Mouse (Mus musculus): Measurements from ENCODE around the gene Dtx4. TPM values are rescaled to one million over a fixed set of nuclear protein-coding genes. Genes with fewer than 3 reads are reported as not detected.
A peak's percentile ranks its signal among the peaks of the same experiment; 100 is the strongest.

Gene Dtx4
- polyA plus RNA-seq, 1 experiment from 2014 or later, result 64.3 TPM

DNA sequence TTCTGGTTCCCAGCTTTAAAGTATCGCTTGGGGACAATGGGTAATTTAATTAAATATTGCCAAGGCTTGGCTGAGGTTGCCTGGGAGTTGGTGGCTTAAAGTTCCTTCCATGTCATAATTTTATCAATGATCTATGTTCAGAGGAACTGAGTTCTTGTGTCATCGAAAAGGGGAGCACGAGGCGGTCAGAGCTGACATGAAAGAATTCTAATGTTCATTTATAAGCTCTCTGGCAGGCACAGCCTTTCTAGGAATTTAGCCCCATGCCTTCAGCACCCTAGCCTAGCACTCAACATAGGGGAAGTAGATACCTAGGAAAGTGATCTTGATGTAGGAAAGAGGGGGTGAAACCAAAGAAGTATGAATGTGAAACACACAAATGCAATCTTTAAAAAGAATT is 2.9 kb downstream of the Dtx4 start:
- no peaks in the 10 kb centered on the region for H3K9me3 ChIP-seq (ENCODE audit: control insufficient read depth, low read length)
- WGBS, result 50% methylated on average over 4 of the region's 4 CpGs
- DNase-seq (ENCODE audit: low spot score, missing footprints) (peak; percentile 77), ATAC-seq (ENCODE audit: low FRiP score) (no peak)
- H3K4me2 ChIP-seq, result peak overlapping the region; percentile 74
- H3K27me3 ChIP-seq (ENCODE audit: control insufficient read depth, insufficient read depth, low read length), result no peaks in the 10 kb centered on the region
- peak overlapping the region; percentile 97; the same call in 1 of the 2 replicates for H3K27ac ChIP-seq (ENCODE audit: low read depth, low read length)
- H3K9ac ChIP-seq (ENCODE audit: low read length), result peak overlapping the region; percentile 100
- H3K4me1 ChIP-seq (ENCODE audit: control insufficient read depth, insufficient read depth, low read length), result peaks cover 52% of the 10 kb centered on the region
- H3K36me3 ChIP-seq (ENCODE audit: control insufficient read depth, insufficient read depth, low read length), result peaks cover 4% of the 10 kb centered on the region; the same call in 1 of the 2 replicates
- H3K4me3 ChIP-seq (ENCODE audit: low read depth, low read length), result peak overlapping the region; percentile 91

DNA sequence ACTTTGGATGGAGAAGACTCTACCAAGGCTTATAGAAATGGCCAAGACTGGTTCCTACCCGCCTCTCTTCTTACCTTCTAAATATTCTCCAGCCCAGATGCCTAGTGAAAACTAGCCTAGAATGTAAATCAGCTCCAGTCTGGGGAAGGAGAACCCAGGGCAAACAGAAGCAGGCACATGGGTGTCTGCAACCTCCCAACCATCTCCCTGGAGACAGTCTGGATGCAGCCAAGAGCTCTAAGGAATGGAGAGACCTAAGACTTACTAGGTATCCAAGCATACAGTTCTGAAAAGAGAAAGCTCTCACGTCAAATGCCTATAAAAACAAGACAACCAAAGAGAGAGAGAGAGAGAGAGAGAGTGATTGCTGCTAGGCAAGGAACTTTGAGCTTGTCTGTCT is 3.3 kb downstream of the Dtx4 start:
- Histone ChIP-seq H3K36me3 (ENCODE audit: control insufficient read depth, insufficient read depth, low read length) (peaks cover 4% of the 10 kb centered on the region; the same call in 1 of the 2 replicates), H3K9me3 (ENCODE audit: control insufficient read depth, low read length) (no peaks in the 10 kb centered on the region), H3K4me1 (ENCODE audit: control insufficient read depth, insufficient read depth, low read length) (peaks cover 55% of the 10 kb centered on the region), H3K4me2 (peak overlapping the region; percentile 74), H3K27me3 (ENCODE audit: control insufficient read depth, insufficient read depth, low read length) (no peaks in the 10 kb centered on the region), H3K27ac (ENCODE audit: low read depth, low read length) (peak overlapping the region; percentile 97; the same call in 1 of the 2 replicates), H3K9ac (ENCODE audit: low read length) (peak overlapping the region; percentile 100; the same call in 1 of the 2 replicates), H3K4me3 (ENCODE audit: low read depth, low read length) (peak overlapping the region; percentile 91; the same call in 1 of the 2 replicates)
- 56% methylated on average over 2 of the region's 2 CpGs for WGBS
- peak; percentile 60 for DNase-seq (ENCODE audit: low spot score, missing footprints)
- ATAC-seq (ENCODE audit: low FRiP score), result no peak

DNA sequence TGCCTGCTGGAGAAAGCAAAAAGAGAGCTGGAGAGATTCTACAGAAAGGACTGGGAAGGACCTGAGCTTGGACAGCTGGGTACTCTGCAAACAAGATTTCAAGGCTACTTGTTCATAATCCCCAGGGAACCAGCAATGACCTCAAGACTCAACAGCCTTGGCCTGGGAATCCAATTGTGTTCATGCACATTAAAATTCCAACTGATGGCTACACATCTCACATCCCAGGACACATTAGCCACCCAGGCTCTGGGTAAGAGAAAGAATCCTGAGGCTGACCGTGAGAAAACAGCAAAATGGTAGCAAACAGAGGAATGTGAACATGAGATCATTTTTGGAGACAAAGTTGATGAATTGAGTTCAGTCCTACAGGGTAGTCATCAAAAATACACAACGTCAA is 5.0 kb downstream of the Dtx4 start:
- H3K27me3 ChIP-seq (ENCODE audit: control insufficient read depth, insufficient read depth, low read length), result no peaks in the 10 kb centered on the region
- WGBS, result 69% methylated on average over 2 of the region's 2 CpGs
- peak; percentile 80 for DNase-seq (ENCODE audit: low spot score, missing footprints)
- H3K4me2 ChIP-seq, result no peak overlapping the region
- H3K9me3 ChIP-seq (ENCODE audit: control insufficient read depth, low read length), result no peaks in the 10 kb centered on the region
- no peak overlapping the region for H3K4me3 ChIP-seq (ENCODE audit: low read depth, low read length)
- ATAC-seq (ENCODE audit: low FRiP score), result no peak
- peaks cover 16% of the 10 kb centered on the region for H3K36me3 ChIP-seq (ENCODE audit: control insufficient read depth, insufficient read depth, low read length)
- H3K4me1 ChIP-seq (ENCODE audit: control insufficient read depth, insufficient read depth, low read length), result peaks cover 71% of the 10 kb centered on the region
- no peak overlapping the region; the same call in 1 of the 2 replicates for H3K27ac ChIP-seq (ENCODE audit: low read depth, low read length)
- H3K9ac ChIP-seq (ENCODE audit: low read length), result no peak overlapping the region

DNA sequence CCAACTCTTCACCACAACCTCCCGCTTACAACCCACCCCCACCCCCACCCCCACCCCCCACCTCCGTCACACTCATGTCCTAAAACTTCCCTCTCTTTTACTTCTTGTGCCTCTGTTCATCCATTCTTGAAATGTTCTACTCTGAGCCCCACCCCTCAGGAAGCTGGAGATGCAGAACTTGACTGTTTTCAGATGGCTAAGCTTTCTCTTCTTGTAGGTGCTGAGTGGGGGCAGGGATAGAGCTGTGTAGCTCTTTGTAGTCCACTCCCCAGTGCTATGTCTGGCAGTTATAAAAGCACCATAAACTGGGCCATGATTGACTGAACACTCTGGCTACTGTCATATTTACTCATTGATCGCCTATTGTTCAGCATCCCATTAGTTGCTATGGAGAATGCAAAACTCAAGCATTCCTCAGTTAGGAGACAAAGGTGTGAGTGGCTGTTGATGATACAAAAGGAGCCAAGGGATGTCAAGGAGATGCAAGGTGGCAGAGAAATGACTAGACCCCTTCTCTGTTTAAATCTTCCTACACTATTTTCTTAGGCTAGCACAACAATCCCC is 6.2 kb downstream of the Dtx4 start:
- peaks cover 19% of the 10 kb centered on the region for H3K36me3 ChIP-seq (ENCODE audit: control insufficient read depth, insufficient read depth, low read length)
- peaks cover 83% of the 10 kb centered on the region for H3K4me1 ChIP-seq (ENCODE audit: control insufficient read depth, insufficient read depth, low read length)
- peak overlapping the region; percentile 30 for H3K4me2 ChIP-seq
- H3K27ac ChIP-seq (ENCODE audit: low read depth, low read length), result peak overlapping the region; percentile 70
- H3K27me3 ChIP-seq (ENCODE audit: control insufficient read depth, insufficient read depth, low read length), result no peaks in the 10 kb centered on the region
- H3K4me3 ChIP-seq (ENCODE audit: low read depth, low read length), result no peak overlapping the region
- H3K9me3 ChIP-seq (ENCODE audit: control insufficient read depth, low read length), result no peaks in the 10 kb centered on the region
- 27% methylated on average over 3 of the region's 3 CpGs for WGBS
- DNase-seq (ENCODE audit: low spot score, missing footprints) (peak; percentile 83), ATAC-seq (ENCODE audit: low FRiP score) (no peak)
- H3K9ac ChIP-seq (ENCODE audit: low read length), result no peak overlapping the region

DNA sequence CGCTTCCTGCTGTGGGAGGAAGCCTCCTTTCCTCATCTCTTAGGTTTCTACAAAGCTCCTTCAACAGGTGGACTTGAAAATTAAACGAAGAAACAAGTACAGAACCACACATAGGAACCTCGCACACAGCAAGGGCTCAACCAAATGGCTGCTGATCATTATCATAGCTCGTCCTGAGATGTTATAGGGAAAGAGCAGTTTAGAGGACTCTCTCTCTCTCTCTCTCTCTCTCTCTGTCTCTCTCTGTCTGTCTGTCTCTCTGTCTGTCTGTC is 7.1 kb downstream of the Dtx4 start:
- no peak overlapping the region for H3K9ac ChIP-seq (ENCODE audit: low read length)
- ATAC-seq (ENCODE audit: low FRiP score), result no peak

DNA sequence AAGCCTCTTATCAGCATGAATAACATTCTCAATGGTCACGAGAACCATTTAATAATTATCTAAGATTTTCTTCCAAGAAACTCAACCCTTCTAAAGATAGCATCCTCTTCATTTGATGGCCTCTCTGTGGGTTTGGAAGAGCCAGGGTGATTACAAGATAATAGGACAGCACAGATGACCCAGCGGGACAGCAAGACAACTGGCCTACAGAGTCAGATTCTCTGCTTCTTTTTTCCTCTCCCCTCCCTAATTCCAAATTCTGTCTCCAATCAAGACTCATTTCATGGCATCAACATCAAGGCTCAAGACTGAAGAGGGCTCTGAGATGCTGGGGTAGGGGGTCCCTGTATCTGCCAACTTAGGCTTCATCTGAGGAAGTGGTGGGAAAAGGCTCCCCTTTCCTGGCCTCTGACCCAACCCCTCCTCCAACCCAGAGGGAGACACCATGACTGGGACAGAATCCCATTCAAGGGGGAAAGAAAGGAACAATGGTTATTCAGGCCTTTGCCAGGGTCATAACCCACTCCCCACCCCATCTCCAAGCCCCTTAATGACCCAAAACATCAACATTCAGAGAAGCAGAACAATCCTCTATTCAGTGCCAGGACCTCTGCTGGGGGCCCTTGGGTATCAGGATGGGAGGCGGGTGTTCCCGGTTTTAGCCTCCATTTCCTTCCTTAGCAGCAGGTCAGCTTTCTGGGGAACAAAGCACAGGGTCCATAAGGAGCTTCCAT is 7.6 kb downstream of the Dtx4 start:
- Histone ChIP-seq H3K4me1 (ENCODE audit: control insufficient read depth, insufficient read depth, low read length) (peaks cover 85% of the 10 kb centered on the region), H3K27ac (ENCODE audit: low read depth, low read length) (peak overlapping the region; percentile 70), H3K4me3 (ENCODE audit: low read depth, low read length) (no peak overlapping the region), H3K9ac (ENCODE audit: low read length) (no peak overlapping the region), H3K27me3 (ENCODE audit: control insufficient read depth, insufficient read depth, low read length) (no peaks in the 10 kb centered on the region), H3K9me3 (ENCODE audit: control insufficient read depth, low read length) (no peaks in the 10 kb centered on the region), H3K36me3 (ENCODE audit: control insufficient read depth, insufficient read depth, low read length) (peaks cover 19% of the 10 kb centered on the region), H3K4me2 (peak overlapping the region; percentile 33)
- ATAC-seq (ENCODE audit: low FRiP score), result peak; percentile 38
- WGBS, result 11% methylated on average over 4 of the region's 4 CpGs
- peak; percentile 93 for DNase-seq (ENCODE audit: low spot score, missing footprints)

More for the DNA sequence above, 7.1 kb downstream of the Dtx4 start:
- no peaks in the 10 kb centered on the region for H3K9me3 ChIP-seq (ENCODE audit: control insufficient read depth, low read length)
- H3K4me2 ChIP-seq, result peak overlapping the region; percentile 30
- H3K4me3 ChIP-seq (ENCODE audit: low read depth, low read length), result no peak overlapping the region
- H3K36me3 ChIP-seq (ENCODE audit: control insufficient read depth, insufficient read depth, low read length), result peaks cover 19% of the 10 kb centered on the region
- H3K27ac ChIP-seq (ENCODE audit: low read depth, low read length), result peak overlapping the region; percentile 70
- no peaks in the 10 kb centered on the region for H3K27me3 ChIP-seq (ENCODE audit: control insufficient read depth, insufficient read depth, low read length)
- peak; percentile 93 for DNase-seq (ENCODE audit: low spot score, missing footprints)
- 8% methylated on average over 4 of the region's 4 CpGs for WGBS
- peaks cover 87% of the 10 kb centered on the region for H3K4me1 ChIP-seq (ENCODE audit: control insufficient read depth, insufficient read depth, low read length)

DNA sequence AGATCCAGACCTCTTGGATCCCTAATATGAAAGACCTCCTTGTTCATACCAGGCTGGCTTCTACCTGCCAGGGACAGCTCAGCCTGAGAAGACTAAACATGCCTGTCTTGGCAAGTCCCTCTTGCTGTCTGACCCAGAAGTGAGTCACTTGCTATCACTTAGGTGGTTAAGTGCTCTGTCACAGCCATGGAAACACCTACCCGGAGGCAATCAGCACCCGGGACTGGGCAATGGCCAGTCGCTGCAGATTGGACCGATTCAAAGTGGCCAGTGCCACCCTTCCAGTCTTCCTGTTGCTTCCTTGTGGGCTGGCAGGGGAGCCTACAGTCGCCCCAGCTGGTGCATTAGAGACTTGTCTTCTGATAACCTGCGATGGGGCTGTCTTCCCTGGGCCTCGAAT is 9.6 kb downstream of the Dtx4 start:
- 93% methylated on average over 7 of the region's 7 CpGs for WGBS

DNA sequence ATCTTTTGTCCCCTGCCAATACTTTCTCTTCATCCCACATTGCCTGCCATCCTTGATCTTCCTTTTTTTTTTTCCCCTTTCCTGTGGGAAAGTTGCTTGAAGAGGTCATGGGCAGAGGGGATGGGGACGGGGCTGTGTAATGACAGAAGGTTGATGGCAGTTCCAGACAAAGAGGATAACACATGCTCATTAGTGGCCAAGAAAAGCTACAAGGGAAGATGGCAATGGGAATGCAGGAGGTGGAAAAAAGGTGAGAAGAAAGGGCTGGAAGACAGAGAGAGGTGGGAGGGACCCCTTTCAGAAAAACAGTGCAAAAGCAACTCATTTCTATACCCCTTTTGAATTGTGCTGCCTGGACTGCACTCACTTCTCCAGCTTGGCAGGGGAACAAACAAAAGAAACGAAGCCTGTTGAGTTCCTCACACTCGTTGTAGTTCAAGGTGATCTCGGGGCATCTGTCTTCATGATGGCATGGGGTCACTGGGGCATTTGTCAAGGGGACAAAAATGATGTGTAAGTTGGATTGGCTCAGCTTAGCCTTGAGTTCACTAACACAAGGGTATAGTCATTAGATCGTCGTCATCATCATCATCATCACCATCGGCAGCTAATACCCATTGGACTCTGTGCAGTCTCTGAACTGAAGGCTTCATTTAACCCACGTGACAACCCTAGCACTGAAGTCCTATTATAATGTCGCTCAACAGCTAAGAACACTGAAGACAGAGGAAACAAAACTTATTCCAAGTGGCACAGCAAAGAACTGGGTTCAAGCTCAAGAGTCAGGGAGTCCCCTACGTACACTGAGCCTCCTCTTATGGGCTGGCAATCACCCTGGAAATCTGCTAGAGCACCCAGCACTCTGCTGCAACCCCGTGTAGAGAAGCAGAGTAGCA is 11.3 kb downstream of the Dtx4 start:
- H3K4me1 ChIP-seq (ENCODE audit: control insufficient read depth, insufficient read depth, low read length), result peaks cover 75% of the 10 kb centered on the region
- H3K9ac ChIP-seq (ENCODE audit: low read length), result peak overlapping the region; percentile 34; the same call in 1 of the 2 replicates
- H3K9me3 ChIP-seq (ENCODE audit: control insufficient read depth, low read length), result no peaks in the 10 kb centered on the region
- H3K4me2 ChIP-seq, result peak overlapping the region; percentile 43
- 31% methylated on average over 11 of the region's 11 CpGs for WGBS
- peak overlapping the region; percentile 94 for H3K27ac ChIP-seq (ENCODE audit: low read depth, low read length)
- H3K27me3 ChIP-seq (ENCODE audit: control insufficient read depth, insufficient read depth, low read length), result no peaks in the 10 kb centered on the region
- DNase-seq (ENCODE audit: low spot score, missing footprints), result peak; percentile 91
- no peak overlapping the region for H3K4me3 ChIP-seq (ENCODE audit: low read depth, low read length)
- peak; percentile 63 for ATAC-seq (ENCODE audit: low FRiP score)
- H3K36me3 ChIP-seq (ENCODE audit: control insufficient read depth, insufficient read depth, low read length), result peaks cover 19% of the 10 kb centered on the region

More for the DNA sequence above, 9.6 kb downstream of the Dtx4 start:
- H3K4me1 ChIP-seq (ENCODE audit: control insufficient read depth, insufficient read depth, low read length), result peaks cover 86% of the 10 kb centered on the region
- H3K9ac ChIP-seq (ENCODE audit: low read length), result no peak overlapping the region; the same call in 1 of the 2 replicates
- H3K4me3 ChIP-seq (ENCODE audit: low read depth, low read length), result no peak overlapping the region
- H3K36me3 ChIP-seq (ENCODE audit: control insufficient read depth, insufficient read depth, low read length), result peaks cover 16% of the 10 kb centered on the region
- no peak for DNase-seq (ENCODE audit: low spot score, missing footprints)
- H3K9me3 ChIP-seq (ENCODE audit: control insufficient read depth, low read length), result no peaks in the 10 kb centered on the region
- no peak for ATAC-seq (ENCODE audit: low FRiP score)
- no peak overlapping the region for H3K4me2 ChIP-seq
- H3K27ac ChIP-seq (ENCODE audit: low read depth, low read length), result peak overlapping the region; percentile 54
- H3K27me3 ChIP-seq (ENCODE audit: control insufficient read depth, insufficient read depth, low read length), result no peaks in the 10 kb centered on the region
